Mouse (Mus musculus) inflammation-experienced regulatory T-cells, adult 6 months (primary cell): ENCODE data around the gene Sh3bp5l. TPM values are rescaled to one million over a fixed set of nuclear protein-coding genes. Genes with fewer than 3 reads are reported as not detected.
"Not testable (repeated sequence)": the region's sequence is repeated elsewhere in the genome, so short reads cannot be mapped to it uniquely, and the experiment has no call there.

Experiments
- ATAC-seq: one replicate; pipeline ENCODE4 v1.8.0; 2017
- polyA plus RNA-seq, 3 experiments: library from polyadenylated mRNA; unstranded; fragments of 100-300 nt; shearing (Covaris generic); gene quantifications; one replicate each; pipeline ENCODE4 v1.2.1; 2017

Gene Sh3bp5l
- 1 to 10 TPM; 5.1 to 7.9 (median 6.8) TPM for polyA plus RNA-seq

DNA sequence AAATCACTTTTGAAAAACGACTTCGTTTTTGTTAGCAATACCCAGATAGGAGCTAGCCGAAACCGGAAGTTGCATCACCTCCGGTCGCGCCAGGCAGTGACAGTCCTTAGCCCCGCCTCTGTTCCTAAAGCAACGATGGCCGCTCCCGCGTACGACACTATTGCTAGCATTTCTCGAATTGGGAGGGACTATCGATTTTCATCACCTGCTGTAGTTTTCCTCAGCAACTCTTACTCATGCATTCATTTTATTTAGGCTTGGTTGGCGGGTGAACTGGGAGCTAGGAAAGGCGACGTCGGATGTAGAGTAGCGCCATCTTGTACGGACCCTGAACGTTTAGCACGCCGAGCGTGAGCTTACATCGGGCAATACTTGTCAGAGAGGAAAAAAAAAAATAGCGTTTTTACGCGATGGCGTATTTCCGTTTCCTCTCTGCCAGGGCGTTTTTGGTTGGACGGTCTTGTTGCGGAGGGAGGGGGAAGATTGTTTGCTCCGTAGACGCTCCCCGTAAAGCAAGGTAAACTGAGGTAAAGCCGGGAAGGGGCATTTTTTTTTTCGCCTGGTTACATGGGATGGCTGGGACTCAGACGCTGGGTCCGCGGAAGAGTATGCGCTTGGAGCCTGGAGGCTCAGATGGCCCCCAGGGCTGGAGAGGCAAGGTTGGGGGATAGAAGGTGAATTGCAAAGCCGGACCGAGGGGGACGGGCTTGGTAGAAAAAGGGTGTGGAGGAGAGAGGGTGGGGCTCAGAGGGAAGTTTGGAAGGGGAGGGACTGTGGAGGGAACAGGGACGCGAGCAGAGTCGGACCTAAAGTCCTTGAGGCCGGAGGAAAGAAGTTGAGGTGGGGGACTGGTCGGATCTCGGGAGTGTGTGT lies at the start of gene Sh3bp5l, which contains the start of gene Zfp672:
Gene Sh3bp5l, plus strand, starts transcription at position 449 of the 873 bp plus-strand sequence.
Gene Zfp672, minus strand, starts transcription at position 64 of the 873 bp plus-strand sequence.
- ATAC-seq = peak; percentile 93

DNA sequence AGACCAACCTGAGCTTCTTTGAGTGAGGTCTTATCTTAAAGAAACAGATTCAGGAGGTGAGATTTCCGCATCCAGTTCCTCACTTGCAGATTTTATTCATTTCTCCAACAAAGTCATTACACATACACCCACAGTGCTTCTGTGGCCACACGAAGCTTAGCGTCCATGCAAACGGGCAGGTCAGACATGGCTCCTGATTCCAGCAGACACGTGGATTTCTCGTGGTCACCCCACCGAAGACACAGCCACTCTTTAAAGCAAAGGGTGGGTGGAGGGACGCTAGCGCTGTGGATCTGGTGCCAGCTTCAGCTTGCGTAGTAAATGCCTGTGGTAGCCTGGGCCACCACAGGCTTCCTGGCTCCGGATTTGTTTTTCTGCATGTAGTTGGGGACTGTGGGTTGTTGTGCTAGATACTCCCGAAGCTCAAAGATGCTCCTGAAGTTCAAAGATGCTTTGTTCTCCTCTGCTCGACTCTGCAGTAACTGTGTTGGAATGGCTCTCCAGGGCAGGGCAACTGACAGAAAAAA lies 48.5 kb upstream of the Sh3bp5l start:
- no peak for ATAC-seq

DNA sequence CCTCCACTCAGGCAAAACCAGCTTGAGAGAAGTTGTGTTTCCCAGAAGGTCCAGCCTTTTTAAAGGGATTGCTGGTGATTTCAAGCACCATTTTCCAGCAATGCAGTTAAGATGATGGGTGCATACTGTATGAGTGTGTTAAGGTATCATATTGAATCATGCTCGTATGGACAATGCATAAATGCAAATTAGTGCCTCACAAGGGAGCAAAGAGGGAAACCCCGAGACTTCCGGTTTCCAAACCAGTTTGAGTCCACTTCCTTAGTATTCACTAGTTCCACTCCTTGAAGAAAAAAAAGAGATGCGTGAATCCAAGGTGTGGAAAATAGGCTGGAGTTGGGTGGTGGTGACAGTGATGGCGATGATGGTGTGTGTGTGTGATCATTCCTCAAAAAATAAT lies 48.0 kb upstream of the Sh3bp5l start:
- no peak for ATAC-seq

DNA sequence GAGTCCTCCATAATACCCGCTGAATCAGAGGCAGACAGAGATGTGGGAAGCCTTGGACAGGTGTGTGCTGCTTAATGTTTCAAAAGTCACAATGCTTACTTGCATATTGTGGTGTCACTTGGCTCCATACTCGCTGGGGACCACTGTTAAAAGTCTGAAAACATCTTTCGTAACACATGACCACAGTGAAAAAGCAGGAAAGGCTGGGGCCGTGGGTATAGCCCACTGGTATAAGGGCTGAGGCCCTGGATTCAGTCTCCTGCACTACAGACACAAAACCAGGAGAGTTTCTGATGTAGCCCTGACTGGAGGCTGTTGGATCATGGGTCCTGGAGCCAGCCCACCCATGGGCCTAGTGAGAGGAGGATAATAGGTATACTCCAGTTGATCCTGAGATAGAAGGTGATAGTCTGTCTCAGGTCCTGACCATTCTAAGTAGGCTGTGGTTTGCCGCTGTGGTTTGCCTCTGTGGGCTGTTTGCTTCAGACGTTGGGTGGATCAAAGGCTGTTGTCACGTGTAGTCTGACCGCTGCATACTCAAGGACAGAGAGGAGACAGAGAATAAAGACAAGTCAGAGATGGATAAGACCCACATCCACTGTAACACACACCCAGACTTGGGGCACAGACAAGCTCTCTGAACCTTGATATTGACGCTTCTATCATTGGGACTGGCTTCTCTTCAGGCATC lies 40.4 kb upstream of the Sh3bp5l start:
- ATAC-seq = peak; percentile 58

DNA sequence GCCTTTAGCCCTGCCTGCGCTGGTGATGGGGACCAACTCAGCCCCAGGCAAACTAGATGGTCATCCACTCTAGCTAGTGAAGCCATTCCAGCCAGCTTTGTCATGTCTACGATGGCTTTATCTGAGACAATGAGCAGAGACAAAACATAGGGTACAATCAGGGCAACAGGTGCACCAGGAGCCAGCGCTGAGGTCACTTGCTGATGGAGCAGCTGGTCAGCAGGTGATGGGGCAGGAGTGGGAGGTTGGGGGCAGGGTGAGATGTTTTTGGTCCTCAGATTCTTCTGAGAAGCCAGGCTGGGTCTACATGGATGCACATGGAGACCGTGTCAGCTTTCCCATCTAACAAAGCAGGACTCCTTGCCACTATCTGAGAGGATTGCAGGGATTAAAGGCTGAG lies 39.7 kb upstream of the Sh3bp5l start:
- no peak for ATAC-seq

DNA sequence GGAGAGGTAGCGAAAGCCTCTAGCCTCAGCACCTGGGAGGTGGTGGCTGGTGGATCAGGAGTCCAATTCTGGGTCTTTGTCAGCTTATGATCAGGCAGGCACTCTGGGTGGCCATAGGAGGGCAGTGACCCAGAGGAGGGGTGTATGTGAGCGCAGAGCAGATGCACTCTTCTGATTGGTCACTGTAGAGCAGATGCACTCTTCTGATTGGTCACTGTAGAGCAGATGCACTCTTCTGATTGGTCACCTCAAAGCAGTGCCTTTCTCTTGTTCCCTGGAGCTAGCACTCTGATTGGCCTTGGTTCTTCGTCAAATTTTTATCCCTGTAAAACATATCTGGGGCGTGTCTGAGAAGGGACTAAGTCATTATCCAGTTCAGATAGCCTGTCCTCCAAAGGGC lies 37.7 kb upstream of the Sh3bp5l start:
- no peak for ATAC-seq

DNA sequence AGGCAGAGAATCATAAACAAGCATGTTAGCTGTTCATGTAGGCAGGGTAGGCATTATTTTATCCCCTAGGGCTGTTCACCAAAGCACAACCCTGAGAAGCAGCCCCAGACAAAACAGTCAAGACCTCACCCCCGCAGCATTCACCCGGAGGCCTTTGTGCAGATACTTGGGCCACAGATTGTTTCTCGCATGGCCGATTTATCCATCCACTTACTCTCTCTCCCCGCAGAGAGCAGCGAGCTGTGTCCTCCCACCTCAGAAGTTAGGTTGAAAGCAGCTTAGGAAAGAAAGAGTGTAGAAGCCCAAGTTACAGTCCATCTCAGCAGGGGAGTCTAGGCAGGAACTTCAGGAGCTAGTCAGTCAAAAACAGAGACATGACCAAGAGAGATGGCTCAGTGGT lies 33.1 kb upstream of the Sh3bp5l start:
- ATAC-seq = no peak

DNA sequence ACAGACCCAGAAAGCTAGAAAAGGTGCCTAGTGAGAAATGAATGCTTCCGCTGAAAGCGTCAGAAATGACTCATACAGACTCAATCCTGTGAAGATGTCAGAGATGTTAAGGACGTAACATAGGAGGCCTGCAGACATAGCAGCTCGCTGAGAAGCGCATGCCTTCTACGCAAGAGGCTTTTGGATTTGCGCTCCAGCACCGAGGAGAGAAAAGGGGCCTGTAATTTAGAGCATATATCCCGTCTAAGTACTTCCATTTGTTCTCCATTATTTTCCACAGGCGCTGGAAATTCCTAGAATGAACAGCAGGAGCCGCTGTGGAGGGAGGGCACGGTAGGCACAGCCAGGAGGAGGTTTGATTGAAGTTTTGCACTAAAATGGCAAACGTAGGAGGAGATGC lies 29.5 kb upstream of the Sh3bp5l start:
- ATAC-seq = peak; percentile 72

DNA sequence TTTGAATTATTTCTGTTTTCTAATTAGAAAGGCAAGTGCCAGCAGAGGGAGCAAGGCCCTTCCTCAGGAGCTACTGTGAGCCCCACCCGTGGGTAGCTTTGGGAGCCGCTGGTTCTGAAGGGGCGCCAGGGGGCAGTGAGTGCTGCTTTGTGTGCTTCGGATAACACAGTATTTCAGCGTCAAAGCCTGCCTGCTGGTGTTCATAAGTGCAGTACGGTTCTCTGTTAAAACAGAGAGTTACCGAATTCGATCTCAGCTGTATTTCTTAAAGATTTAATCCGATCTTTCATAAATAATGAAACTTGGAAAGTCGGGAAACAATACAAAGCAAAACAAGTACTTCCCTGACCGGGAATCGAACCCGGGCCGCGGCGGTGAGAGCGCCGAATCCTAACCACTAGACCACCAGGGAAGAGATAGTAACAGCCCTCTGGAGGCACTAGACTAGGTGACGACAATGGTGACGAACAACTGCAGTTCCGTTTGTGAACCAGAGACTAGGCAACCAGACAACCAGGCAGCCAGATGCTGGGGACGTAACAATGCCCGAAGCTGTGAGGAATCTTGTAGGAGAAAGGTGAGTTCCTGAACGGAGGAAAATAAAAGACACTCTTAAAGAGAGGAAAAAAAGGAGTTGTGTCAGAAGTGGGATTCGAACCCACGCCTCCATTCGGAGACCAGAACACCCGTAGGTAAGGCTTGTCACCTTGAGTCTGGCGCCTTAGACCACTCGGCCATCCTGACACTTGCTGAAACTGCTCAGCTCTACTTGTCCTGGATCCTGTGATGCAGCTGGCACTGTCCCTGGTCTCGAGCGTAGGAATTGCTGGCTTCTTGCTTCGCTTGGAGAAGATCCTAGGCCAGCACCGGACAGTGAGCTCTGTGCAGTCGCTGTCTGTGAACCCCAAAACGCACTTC lies 28.4 kb upstream of the Sh3bp5l start:
- peak; percentile 69 for ATAC-seq

DNA sequence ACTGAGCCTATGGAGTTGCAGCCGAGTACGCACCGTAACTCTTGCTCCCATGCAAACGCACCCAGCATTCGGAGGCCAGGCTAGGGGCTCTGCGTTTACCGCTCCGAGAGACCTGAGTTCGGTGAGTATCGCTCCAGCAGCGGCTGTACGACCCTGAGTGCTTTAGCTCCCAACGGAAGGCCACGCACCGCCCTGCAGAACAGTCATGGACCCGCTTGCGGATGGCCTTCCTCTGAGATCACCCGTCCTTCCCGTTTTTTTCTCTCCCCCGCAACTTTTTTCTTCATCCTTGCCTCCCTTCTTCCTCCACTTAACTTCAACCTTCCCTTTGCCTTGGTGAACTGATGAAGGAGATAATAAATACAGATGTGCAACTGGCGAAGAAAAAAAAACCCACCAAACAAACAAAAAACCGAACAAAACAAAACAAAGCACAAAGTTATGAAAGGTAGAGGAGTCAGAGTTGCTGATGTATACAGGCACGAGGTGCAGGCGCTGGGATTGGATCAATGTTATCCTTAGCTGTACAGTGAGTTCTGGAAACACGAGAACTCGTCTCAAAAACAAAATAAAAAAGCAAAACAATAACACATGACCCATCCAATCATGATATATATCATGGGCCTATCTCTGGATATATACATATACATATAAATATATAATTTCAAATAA lies 27.6 kb upstream of the Sh3bp5l start:
- no peak for ATAC-seq

DNA sequence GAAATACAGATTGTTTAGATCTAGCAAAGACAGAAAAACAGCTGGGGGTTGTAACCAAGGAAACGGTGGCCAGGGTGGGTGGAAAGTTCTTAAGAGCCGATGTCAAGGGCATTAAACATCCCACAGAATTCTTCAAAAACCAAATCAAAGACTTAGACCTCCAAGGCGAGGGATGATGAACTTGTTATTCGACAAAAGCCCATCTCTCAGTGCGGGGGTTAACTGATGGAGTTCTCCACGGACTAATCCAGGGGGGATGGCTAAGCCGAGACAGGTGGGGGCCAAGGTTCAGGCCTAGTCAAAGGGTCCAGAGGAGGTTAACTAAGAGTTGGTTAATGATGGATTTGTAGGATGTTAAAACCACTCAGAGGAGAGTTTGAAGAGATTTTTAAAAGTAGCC lies 26.9 kb upstream of the Sh3bp5l start:
- ATAC-seq = no peak

DNA sequence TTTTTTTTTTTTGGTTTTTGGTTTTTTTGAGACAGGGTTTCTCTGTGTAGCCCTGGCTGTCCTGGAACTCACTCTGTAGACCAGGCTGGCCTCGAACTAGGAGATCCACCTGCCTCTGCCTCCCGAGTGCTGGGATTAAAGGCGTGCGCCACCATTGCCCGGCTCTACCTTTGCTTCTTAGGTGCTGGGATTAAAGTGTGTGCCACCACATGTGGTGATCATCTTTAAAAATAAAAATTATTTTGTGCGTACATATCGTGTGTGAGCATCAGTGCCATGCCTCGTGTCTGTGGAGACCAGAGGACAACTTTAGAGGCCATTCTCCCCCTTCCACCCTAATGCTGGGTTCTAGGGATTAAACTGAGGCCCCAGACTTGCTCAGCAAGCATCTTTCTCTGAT lies 25.2 kb upstream of the Sh3bp5l start:
- ATAC-seq = not testable (repeated sequence)

DNA sequence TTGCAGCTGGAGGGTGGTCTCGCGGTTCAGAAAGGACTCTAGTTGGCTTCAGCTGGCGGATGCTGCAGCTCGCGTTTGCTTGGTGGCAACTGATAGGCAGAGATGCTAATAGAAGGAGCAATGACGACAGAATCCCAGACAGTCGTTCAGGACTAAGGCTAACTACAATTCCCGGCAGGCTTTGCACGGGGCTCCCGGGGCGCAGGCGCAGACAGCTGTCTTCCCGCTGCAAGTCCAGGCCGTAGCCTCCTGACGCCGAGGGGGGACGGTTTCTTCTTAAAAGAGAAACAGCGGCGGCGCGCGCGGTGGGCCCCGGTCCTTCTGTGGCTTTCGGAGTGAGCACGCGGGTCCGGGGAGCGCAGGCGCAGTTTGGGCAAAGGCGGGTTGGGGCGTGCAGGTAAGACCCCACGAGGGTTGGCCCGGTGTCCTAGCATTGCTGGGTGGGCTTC lies 23.6 kb upstream of the Sh3bp5l start, which contains the start of gene Zfp692:
Gene Zfp692, plus strand, starts transcription at position 210 of the 449 bp plus-strand sequence.
- peak; percentile 64 for ATAC-seq

DNA sequence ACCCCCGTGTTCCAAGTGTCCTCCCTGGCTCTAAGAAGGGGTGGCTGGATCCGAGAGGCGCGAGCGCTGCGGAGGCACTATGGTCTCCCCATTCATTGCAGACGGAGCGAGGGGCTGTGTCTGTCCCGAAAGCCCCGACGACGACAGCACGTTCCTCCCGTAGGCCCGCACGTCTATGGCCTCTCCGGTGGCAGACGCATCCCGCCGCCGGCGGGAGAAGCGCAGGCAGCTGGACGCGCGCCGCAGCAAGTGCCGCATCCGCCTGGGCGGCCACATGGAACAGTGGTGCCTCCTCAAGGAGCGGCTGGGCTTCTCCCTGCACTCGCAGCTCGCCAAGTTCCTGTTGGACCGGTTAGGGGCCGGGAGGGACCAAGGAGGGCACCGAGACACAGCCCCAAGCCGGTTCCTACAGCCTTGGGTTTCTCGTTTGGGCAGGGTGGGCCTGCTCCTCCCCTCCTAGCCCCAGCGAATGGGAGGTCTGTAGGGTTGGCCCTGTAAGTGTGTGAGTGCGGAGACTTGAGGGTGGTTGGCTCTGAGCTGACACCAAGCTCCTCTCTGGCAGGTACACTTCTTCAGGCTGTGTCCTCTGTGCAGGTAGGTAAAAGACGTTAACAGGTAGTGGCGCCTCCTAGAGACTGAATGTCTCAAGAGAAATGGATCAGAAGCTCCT lies 23.0 kb upstream of the Sh3bp5l start:
- ATAC-seq = peak; percentile 42

DNA sequence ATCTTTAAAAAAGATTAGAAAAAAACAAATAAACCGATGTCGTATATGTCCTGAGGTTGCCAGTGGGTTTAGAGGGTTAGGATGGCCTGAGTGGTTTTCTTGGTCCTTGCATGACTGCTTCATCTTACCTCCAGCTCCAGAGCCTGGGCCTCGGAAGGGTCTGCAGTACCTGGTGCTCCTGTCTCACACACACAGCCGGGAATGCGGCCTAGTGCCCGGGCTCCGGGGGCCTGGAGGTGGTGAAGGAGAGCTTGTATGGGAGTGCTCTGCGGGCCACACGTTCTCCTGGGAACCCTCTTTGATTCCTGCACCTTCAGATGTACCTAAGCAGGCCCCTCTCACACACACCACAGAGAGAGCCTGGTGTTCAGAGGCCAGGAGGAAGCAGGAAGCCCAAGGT lies 21.9 kb upstream of the Sh3bp5l start:
- no peak for ATAC-seq

DNA sequence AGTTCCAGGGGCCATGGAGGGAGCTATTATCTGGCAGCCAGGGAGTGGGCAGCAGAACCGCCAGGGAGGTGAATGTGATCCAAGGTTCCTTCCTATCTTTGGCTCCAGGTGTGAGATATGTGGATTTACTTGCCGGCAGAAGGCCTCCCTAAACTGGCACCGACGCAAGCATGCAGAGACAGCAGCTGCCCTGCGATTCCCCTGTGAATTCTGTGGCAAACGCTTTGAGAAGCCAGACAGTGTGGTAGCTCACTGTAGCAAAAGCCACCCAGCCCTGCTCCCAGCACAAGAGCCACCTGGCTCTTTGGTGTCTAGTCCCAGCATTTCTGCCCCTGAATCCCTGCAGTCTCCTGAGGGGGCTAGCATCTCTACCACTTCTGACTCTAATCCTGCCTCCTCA lies 16.5 kb upstream of the Sh3bp5l start:
- no peak for ATAC-seq

DNA sequence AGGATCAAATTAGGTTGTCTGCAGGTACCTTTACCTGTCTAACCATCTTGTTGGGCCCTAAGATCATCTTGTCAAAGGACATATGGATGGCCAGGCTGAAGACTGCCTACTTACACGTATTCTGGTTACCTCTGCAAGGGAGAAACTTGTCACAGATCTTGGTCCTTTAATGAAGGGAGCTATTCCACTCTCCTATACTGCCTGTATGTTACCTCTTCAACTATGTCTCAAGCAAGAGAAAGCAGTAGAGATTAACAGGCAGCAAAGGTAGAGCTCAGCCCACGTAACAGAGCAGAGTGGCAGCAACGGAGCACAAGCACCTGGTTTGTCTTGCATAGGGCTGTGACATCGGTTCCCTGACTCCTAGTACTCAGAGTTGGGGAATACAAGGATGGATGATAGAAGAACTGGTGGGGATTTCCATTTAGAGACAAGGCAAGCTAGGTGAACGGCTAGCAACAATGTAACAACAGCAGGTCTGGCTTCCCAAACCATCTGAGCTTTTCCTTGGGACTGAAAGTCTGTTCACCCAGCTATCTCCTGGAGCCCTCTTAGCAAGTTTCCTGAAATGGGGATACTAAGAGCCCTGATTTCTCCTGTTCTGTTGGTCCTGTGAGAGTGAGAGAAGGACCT lies 14.9 kb upstream of the Sh3bp5l start:
- ATAC-seq = no peak

DNA sequence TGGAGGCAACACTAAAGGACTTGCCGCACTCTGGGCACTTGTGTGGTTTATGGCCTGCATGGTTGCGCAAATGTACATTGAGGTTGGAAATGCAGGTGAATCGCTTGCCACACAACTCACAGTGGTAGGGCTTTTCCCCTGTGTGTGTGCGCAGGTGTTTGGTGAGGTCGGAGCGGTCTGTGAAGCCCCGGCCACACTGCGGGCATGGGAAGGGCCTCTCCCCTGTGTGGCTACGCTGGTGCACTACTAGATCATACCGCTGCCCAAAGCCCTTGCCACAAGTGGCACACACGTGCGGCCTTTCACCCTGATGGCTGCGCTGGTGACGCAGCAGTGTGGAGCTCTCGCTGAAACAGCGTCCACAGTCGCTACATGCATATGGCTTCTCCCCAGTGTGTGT lies 14.2 kb upstream of the Sh3bp5l start:
- no peak for ATAC-seq

DNA sequence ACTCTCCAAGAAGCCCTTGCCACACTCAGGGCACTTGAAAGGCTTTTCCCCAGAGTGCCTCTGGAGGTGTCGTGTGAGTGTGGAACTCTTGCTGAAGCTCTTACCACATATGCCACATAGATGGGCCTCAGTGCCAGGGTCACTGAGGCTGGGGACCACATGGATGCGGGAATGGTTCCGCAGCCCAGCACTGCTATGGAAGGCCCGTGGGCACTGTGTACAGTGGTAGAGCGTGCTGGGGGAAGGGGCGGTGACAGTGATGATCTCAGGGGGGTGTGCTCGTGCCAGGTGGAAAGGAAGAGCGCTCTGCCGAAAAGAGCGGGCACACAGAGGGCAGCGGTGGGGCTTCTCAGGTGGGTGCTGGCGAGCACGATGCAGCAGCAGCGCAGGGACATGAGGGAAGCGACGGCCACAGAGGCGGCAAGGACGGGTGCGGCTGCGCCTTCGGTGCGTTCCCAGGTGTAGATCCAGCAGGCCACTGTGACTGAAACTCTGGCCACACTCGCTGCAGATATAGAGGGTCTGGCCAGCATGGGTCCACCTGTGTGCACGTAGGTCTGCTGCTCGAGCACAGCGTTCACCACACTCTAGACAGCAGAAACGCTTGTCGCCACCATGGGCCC lies 13.6 kb upstream of the Sh3bp5l start:
- no peak for ATAC-seq
